Mouse (Mus musculus): ENCODE measurements at regions not wholly inside any gene's neighbourhood (a gene's known extent, or its start where the extent isn't known, plus 50 kb on each side); places are given as distances from the start of the nearest gene placed in this dataset.

DNA sequence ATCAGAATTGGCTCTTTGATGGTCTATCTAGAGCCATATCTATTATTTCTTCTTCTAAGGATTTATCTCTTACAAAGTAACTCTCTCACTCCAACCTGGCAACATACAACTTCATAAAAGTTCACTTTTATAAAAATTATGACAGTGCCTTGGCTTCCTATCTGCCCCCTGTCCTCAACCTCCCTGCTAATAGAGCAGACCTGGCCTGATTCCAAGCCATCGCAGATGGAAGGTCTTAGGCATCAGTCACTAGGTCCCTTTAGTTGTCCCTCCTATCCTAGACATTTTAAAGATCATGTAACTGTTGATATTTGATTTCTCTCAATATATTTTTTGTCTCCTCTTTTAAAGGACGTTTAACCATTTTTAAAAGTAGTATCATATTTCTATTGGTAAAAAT, 1974.3 kb upstream of the Slc39a10 start:
- no peak for DNase-seq (ENCODE audit: low spot score)

DNA sequence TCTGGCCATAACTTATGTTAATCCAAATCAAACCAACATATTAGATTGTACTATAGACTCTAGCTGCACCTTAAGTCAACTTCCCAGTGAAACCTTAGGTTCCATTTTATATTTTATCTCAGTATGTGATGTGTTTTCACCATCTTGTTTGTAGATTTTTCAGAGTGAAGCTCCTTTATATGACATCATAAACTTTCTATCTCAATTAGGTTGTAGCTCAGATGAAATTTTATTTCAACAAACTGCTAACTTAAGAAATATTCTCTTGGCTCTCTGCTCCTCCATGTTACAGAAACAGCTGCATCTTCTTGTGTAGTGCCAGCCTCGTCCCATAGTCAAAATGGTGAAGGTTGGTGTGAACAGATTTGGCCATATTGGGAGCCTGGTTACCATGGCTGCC, 1988.7 kb upstream of the Slc39a10 start:
- peak; percentile 48 for DNase-seq (ENCODE audit: low spot score)

- DNase-seq (ENCODE audit: low spot score), result no peak
Measured at GRCm38 (mm10) chr1:48893571-48893970, 2000.9 kb upstream of the Slc39a10 start.

DNA sequence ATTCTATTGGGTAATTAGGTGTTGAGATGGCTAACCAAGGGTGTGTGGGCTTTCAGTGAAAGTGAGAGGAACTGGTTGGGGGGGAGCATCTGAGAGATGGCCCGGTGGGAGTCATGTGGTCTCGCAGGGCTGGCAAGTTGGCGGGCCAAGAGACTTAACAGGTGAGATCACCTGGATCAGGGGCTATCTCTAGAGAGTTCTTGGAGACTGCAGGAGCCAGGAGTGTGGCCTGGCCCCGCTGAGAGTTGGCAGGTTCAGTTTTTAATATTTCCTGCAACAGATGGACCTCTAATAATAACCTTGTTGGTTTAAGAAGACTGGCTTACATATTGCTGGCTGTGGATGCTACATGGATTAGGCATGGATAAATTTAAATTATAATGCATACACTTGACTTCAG, 1984.0 kb upstream of the Tmeff2 start:
- DNase-seq (ENCODE audit: low spot score), result no peak

DNA sequence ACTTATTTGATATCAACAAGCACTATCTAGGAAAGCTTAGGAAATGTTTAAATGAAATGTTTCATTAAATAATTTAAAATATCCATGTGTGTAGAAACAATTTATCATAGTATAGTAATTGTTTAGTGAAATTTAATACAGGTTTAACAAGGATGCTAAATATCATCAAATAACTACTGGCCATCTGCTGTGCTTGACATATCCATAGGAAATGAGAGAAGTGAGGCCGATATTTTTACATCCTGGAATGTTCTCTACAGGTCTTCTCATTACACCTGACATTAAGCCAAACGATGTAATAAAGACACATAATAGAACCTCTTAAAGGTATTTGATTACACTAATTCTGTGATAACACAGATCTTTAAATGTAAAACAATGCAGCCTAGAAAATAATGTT, 1957.3 kb upstream of the Tmeff2 start:
- DNase-seq (ENCODE audit: low spot score), result no peak

DNA sequence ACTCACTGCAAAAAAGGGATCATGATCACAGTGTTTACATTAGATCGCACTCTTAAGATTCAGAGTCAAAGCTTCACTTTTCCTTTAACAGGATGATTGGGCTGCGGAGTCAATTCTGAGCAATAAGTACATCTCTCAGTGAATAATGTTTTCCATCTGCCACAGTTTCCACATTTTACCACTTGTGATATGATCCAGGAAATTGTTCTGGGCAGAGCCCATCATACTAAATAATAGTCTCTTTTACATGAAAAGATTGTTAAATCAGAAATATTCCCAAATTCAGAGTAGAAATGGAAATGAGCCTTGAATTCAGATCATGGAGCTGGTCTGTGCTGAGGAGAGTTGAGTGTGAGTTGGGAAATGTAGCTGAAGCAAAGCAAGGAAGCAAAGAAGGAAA, 1956.6 kb upstream of the Tmeff2 start:
- no peak for DNase-seq (ENCODE audit: low spot score)

Data from retina, embryonic 14.5 days (tissue).